Mouse (Mus musculus): ENCODE measurements at regions not wholly inside any gene's neighbourhood (a gene's known extent, or its start where the extent isn't known, plus 50 kb on each side); places are given as distances from the start of the nearest gene placed in this dataset.

DNA sequence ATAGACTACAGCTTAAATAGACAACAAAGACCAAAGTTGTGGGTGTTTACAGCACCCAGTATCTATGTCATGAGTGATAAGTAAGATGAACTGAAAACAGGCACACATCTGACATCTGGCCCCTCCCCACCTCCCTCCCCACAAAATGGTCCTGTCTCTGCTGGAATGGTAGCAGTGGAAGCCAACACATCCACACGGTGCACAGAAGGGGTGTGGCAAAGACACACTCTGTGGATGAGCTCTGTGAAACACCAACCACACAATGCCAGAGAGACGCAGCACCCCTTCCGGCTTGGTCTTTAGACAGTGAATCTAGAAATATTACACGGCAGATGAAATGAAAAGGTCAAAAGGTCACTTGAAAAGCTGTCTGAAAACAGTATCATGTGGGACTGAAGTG is 85.6 kb downstream of the Fgf18 start:
- no peak for DNase-seq (ENCODE audit: low read depth, low spot score)

DNA sequence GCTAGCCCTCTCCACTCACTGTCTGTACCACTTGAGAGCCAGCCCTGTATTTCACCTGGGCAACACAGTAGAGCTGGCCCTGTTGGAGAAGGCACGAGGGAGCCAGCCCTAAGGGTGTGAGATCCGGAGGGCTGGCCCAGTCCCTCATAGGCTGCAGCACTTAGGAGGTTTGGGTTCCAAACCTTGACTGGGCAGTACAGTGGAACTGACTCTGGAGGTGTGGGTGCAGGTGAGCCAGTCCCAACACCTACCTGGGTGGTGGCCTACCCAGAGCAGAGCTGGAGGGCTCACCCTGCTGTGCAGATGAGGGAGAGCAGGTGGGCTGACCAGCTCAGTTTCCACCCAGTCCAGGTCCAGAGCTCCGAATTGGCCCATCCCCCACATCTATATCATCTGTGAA is 86.8 kb downstream of the Fgf18 start:
- no peak for DNase-seq (ENCODE audit: low read depth, low spot score)

DNA sequence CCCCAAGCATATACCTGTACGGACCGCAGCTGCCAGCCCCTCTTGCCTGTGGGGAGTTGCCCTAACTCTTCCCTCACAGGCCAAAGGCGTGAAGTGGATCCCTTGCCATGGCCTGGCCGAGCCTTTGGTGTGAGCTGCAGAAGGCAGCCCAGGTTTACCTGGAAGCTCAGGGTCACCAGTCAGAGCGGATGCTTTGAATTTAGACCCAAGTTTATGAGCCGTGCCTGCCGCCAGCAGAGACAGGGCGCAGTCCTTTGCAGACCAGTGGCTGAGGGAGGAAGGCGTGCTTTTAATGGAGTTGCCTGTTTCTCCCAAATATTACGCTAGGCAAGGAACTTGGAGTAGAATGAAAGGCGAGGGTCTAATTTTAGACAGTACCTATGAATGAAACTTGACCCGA is 97.0 kb downstream of the Fgf18 start:
- no peak for DNase-seq (ENCODE audit: low read depth, low spot score)

DNA sequence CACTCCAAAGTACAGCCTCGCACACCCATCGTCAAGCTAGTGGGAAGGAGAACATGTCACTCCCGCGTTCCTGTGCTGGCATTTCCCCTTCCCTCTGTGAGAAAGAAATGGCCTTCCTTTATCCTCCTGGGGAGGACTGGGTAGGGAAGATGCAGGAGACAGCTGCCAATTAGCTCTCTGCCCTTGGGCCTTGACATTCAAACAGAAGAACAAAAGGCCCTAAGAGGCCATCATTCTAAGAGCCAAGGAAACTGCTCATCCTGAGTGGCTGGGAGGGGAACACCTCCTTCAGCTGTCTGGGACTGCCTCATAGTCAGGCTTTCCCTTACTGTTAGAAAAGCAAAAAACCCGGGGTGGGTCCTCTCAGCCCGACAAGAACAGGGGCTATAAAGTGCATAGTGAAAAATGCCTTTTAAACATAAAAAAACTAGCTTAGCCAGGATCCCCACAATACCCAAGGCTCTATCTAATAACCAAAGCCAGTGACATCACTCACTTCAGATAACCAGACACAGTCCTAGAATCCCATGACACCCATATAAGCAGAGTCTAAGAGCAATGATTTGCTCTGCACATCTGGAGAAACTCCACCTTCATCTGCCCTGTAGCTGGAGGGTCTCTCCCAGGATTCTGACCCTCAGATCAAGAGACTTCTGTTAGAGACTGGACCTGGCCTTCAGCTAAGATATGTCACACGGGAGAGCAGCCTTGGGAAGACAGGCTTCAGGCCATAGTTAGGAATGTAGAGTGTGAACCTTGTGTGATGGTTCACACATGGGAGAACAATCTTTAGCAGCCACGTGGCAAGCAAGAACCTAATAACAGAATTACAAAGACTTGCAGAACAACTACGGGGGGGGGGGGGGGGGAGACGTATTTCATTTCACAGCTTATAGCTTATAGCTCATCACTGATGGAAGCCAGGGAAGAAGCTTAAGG is 107.1 kb downstream of the Fgf18 start:
- DNase-seq (ENCODE audit: low read depth, low spot score): peak; percentile 58

DNA sequence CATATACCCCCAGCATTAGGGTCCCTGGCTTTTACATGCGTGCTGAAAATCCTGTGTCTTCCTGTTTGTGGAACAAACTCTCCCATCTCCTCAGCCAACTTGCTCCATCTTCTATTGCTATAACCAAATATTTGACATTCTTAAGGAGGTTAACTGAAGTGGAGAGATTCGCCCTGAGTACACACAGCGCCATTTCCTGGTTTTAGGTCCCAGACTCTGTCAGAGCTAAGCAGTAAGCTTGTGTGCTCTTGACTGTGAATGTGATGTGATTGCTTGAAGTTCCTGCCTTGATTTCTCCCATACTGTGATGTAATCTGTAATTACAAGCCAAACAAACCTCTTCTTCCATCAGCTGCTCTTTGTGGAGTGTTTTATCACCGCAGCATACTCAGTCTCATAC is 110.8 kb downstream of the Fgf18 start:
- DNase-seq (ENCODE audit: low read depth, low spot score): no peak

DNA sequence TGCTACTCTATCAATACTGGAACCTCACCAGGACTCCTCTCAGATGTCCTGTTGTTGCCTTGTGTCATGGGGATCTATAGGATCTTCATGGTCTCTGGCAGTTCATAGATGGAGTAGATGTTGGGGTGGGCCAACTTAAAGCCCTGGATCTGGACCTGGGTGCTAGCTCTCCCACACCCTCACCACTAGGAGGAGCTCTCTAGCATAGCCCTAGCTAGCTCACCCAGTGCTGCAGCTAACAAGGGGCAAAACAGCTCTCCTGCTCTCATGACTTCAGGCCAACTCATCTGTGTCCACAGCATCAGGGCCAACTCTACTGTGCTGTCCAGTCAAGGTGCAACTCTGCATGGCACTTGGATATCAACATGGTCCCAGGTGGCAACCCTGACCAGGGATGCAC is 118.3 kb downstream of the Fgf18 start:
- DNase-seq (ENCODE audit: low read depth, low spot score): peak; percentile 53

DNA sequence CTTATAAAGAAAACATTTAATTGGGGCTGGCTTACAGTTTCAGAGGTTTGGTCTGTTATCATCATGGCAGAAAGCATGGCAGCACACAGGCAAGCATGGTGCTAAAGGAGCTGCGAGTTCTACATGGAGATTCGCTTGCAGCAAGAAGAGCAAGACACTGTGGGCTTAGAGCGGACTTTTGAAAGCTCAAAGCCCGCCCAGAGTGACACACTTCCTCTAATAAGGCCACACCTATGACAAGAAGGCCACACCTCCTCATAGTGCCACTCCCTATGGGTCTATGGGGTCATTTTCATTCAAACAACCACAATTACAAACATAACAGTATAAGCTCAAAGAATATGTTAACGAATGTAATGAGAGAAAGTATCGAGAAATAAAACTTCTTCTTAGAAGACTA is 120.1 kb downstream of the Fgf18 start:
- DNase-seq (ENCODE audit: low read depth, low spot score): peak; percentile 54

- no peak for DNase-seq (ENCODE audit: low read depth, low spot score)
These were observed 133.7 kb downstream of the Fgf18 start for GRCm38 (mm10) chr11:33013229-33014185.

- DNase-seq (ENCODE audit: low read depth, low spot score): no peak
These were observed 134.6 kb downstream of the Fgf18 start for GRCm38 (mm10) chr11:33012384-33013160.

GRCm38 (mm10) chr11:33008611-33009010 is 138.6 kb downstream of the Fgf18 start:
- DNase-seq (ENCODE audit: low read depth, low spot score): no peak

DNA sequence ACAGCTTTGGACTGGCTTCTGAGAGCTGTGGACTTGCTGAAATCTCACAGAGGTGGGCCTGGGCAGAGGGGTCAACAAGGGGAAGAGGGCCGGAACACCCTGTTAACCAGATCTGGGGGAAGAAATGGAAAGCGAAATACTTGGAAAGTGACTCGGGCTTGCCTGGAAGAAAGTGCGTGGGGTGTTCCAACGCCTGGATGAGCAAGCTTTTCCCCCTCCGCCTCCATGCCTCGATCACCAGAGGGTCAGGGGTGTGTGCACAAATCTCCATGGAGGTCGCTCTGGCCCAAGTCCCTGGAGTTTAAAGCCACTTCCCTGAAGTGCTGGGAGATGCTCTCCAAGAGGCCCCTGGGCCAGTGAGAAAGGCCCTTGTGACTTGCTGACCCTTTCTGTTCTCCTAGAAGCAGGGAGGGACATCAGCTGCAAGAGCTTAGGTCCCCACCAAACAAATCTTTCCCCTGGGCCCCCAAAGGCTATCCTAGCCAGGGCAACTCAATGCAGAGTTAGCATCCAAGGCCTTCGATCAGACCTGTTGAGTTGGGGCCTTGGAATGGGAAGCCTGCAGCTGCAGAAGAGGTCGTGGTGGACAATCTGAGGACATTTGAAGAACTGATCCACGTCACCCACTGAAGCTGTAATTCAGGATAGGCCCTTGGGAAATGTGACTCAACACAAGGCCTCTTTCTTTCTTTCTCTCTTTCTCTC is 139.2 kb downstream of the Fgf18 start:
- DNase-seq (ENCODE audit: low read depth, low spot score): no peak

GRCm38 (mm10) chr11:33007366-33007765 is 139.8 kb downstream of the Fgf18 start:
- DNase-seq (ENCODE audit: low read depth, low spot score): no peak

- no peak for DNase-seq (ENCODE audit: low read depth, low spot score)
These were observed 142.0 kb downstream of the Fgf18 start for GRCm38 (mm10) chr11:33005183-33005582.

GRCm38 (mm10) chr11:33004603-33005002 is 142.6 kb downstream of the Fgf18 start:
- no peak for DNase-seq (ENCODE audit: low read depth, low spot score)

- no peak for DNase-seq (ENCODE audit: low read depth, low spot score)
These were observed 147.4 kb downstream of the Fgf18 start for GRCm38 (mm10) chr11:32999684-33000255.

GRCm38 (mm10) chr11:32998687-32999605 is 148.3 kb downstream of the Fgf18 start:
- no peak for DNase-seq (ENCODE audit: low read depth, low spot score)

GRCm38 (mm10) chr11:32994391-32994790 is 152.8 kb downstream of the Fgf18 start:
- no peak for DNase-seq (ENCODE audit: low read depth, low spot score)

DNA sequence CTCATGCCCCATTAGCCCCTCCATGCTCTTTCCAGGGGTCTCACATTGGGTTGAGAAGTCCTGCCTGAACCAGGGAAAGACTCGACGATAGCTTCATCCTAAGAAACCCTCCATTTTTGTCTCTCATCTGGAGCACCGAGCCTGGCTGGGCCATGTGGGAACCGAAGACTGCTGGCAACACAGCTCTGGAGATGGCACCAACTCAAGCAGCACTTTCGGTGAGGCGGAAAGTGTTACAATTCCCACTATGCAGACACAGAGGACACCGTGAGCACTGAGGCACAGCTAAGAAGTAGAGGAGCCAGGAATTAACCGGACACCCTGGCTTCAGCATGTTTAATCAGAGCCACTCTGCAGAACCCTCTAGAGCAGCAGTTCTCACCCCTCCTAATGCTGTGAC is 153.8 kb downstream of the Fgf18 start:
- DNase-seq (ENCODE audit: low read depth, low spot score): no peak

DNA sequence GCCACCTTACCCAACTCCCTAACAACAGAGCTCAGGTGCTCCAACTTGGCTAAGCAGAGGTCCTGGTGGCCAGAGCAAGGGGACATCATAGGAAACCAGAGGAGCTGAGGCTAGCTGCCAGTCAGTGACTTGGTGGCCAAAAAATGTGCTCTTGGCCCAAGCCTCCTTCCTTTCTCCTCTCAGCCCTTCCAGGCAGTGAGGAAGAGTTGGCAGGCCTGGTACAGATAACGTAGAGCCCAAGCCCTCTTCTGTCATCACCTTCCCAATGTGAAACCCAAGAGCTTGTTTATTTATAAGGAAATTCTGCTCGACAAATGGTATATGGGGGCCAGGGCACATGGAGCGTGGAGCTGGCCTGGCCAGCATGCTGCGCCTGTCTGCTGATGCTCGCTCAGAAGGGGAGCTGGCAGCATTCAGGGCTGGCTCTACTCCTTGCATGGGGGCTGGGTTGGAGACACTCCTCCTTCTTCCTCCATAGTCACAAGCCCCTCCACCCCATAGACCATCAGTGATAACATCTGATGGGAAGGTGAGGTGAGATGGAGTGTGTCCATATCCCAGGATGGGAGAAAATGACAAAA is 156.1 kb downstream of the Fgf18 start:
- DNase-seq (ENCODE audit: low read depth, low spot score): no peak
